Comparison of ENCODE assay signal across 9 mouse cellular contexts in genomic region chr2:181670913-181671311, GRCm38 (mm10). TPM values are rescaled to one million over a fixed set of nuclear protein-coding genes. Genes with fewer than 3 reads are reported as not detected.
A peak's percentile ranks its signal among the peaks of the same experiment; 100 is the strongest.
DNase-seq lines count a peak whose midpoint lies in the region; ATAC-seq and TF ChIP-seq lines count a peak whose summit lies in the region.
"Had no signal": no experiment of that assay in that cellular context is flagged by ENCODE, and none has a peak within 500 bp of the region (broad histone marks: within the 10 kb centered on the region; RNA-seq: fewer than 3 reads in every experiment).

No protein-coding gene starts in this region.

- ATAC-seq in kidney, embryonic 16.5 days (ENCODE audit: low FRiP score, low TSS enrichment) = no peak
- ATAC-seq in hindbrain, embryonic 15.5 days (ENCODE audit: low FRiP score, low read depth) = no peak
- peak; percentile 17; the same call in 1 of the 2 replicates for ATAC-seq in midbrain, postnatal 0 days (ENCODE audit: low FRiP score)
- no peak for ATAC-seq in inflammation-experienced regulatory T-cells, adult 6 months

- no peaks in the 10 kb centered on the region for H3K36me3 ChIP-seq in kidney, embryonic 16.5 days (ENCODE audit: insufficient read depth, low read length)
- H3K36me3 ChIP-seq in embryonic facial prominence, embryonic 10.5 days (replicated peaks) = no peaks in the 10 kb centered on the region
- no peaks in the 10 kb centered on the region for H3K36me3 ChIP-seq in hindbrain, embryonic 15.5 days
- no peaks in the 10 kb centered on the region for H3K36me3 ChIP-seq in midbrain, postnatal 0 days (ENCODE audit: insufficient read depth, low read length)

- peak overlapping the region; percentile 72 for H3K4me2 ChIP-seq in kidney, embryonic 16.5 days (replicated peaks; ENCODE audit: low read depth, low read length)
- H3K4me2 ChIP-seq in hindbrain, embryonic 15.5 days = peak overlapping the region; percentile 64
- H3K4me2 ChIP-seq in midbrain, postnatal 0 days (ENCODE audit: low read depth, low read length, poor library complexity, severe bottlenecking) = peak overlapping the region; percentile 54

- TF ChIP-seq CTCF in midbrain, postnatal 0 days (IDR thresholded peaks at IDR 0.05) = no peak

- H3K27ac ChIP-seq in kidney, embryonic 16.5 days (ENCODE audit: low read length) = peak overlapping the region; percentile 51
- peak overlapping the region; percentile 61 for H3K27ac ChIP-seq in embryonic facial prominence, embryonic 10.5 days (replicated peaks)
- peak overlapping the region; percentile 17 for H3K27ac ChIP-seq in hindbrain, embryonic 15.5 days (replicated peaks)
- H3K27ac ChIP-seq in midbrain, postnatal 0 days (ENCODE audit: low read depth, low read length) = no peak overlapping the region

- H3K27me3 ChIP-seq in kidney, embryonic 16.5 days (ENCODE audit: insufficient read depth, low read length) = peaks cover 53% of the 10 kb centered on the region
- peaks cover 81% of the 10 kb centered on the region for H3K27me3 ChIP-seq in embryonic facial prominence, embryonic 10.5 days (replicated peaks; ENCODE audit: low read depth, poor library complexity, severe bottlenecking)
- peaks cover 51% of the 10 kb centered on the region for H3K27me3 ChIP-seq in hindbrain, embryonic 15.5 days
- H3K27me3 ChIP-seq in midbrain, postnatal 0 days (ENCODE audit: insufficient read depth, low read length) = peaks cover 46% of the 10 kb centered on the region

- peaks cover 26% of the 10 kb centered on the region for H3K4me1 ChIP-seq in kidney, embryonic 16.5 days (ENCODE audit: insufficient read depth, low read length)
- H3K4me1 ChIP-seq in embryonic facial prominence, embryonic 10.5 days = peaks cover 47% of the 10 kb centered on the region
- peaks cover 29% of the 10 kb centered on the region for H3K4me1 ChIP-seq in hindbrain, embryonic 15.5 days (replicated peaks)
- H3K4me1 ChIP-seq in midbrain, postnatal 0 days (ENCODE audit: insufficient read depth, low read length) = peaks cover 12% of the 10 kb centered on the region

- peak overlapping the region; percentile 60 for H3K9ac ChIP-seq in kidney, embryonic 16.5 days (replicated peaks; ENCODE audit: low read length)
- peak overlapping the region; percentile 23; the same call in 1 of the 2 replicates for H3K9ac ChIP-seq in hindbrain, embryonic 15.5 days
- H3K9ac ChIP-seq in midbrain, postnatal 0 days (replicated peaks; ENCODE audit: low read length, poor library complexity, severe bottlenecking) = peak overlapping the region; percentile 29; the same call in 1 of the 2 replicates

- WGBS in kidney, embryonic 16.5 days = under 1% methylated on average over 41 of the region's 41 CpGs
- WGBS in embryonic facial prominence, embryonic 10.5 days = 1% methylated on average over 41 of the region's 41 CpGs
- WGBS in hindbrain, embryonic 15.5 days = 1% methylated on average over 41 of the region's 41 CpGs
- WGBS in midbrain, postnatal 0 days = under 1% methylated on average over 41 of the region's 41 CpGs

- H3K9me3 ChIP-seq in kidney, embryonic 16.5 days (ENCODE audit: low read length) = no peaks in the 10 kb centered on the region; the same call in 1 of the 2 replicates
- no peaks in the 10 kb centered on the region for H3K9me3 ChIP-seq in embryonic facial prominence, embryonic 10.5 days
- H3K9me3 ChIP-seq in hindbrain, embryonic 15.5 days = no peaks in the 10 kb centered on the region
- no peaks in the 10 kb centered on the region for H3K9me3 ChIP-seq in midbrain, postnatal 0 days (ENCODE audit: low read length)

- DNase-seq in kidney, adult 18-20 months = no peak
- DNase-seq in embryonic facial prominence, embryonic 10.5 days (ENCODE audit: low spot score) = no peak
- DNase-seq in midbrain, postnatal 0 days (ENCODE audit: low spot score) = no peak
- no peak for DNase-seq in layer of hippocampus, adult 9-11 months
- no peak for DNase-seq in adrenal gland, postnatal 4 days (ENCODE audit: low spot score in 2 of 2)

- H3K4me3 ChIP-seq in kidney, embryonic 16.5 days (ENCODE audit: low read length) = peak overlapping the region; percentile 55
- H3K4me3 ChIP-seq in embryonic facial prominence, embryonic 10.5 days = peak overlapping the region; percentile 60
- peak overlapping the region; percentile 42 for H3K4me3 ChIP-seq in hindbrain, embryonic 15.5 days
- peak overlapping the region; percentile 41 for H3K4me3 ChIP-seq in midbrain, postnatal 0 days (ENCODE audit: low read depth, low read length)

RNA-seq across cellular contexts. Expression of gene Sox18, which starts 0.5 kb away (rescaled TPM):
- polyA plus RNA-seq in kidney, embryonic 16.5 days (2015; fragmentation: Nextera tagmentation; extraction: Ambion mirVana) = 61.6 and 65.2 TPM in 2 replicates
- 21.8 and 25.2 TPM in 2 replicates for polyA plus RNA-seq in embryonic facial prominence, embryonic 10.5 days (2016; fragmentation: Nextera tagmentation; extraction: Ambion mirVana)
- polyA plus RNA-seq in hindbrain, embryonic 15.5 days (2015; fragmentation: Nextera tagmentation; extraction: Ambion mirVana) = 17.4 and 20.0 TPM in 2 replicates
- 8.3 and 15.4 TPM in 2 replicates for total RNA-seq in midbrain, postnatal 0 days (2014; rRNA removed)
- polyA plus RNA-seq in midbrain, postnatal 0 days (2015; fragmentation: Nextera tagmentation; extraction: Ambion mirVana) = 9.2 and 11.2 TPM in 2 replicates
- polyA plus RNA-seq in inflammation-experienced regulatory T-cells, adult 6 months (2017; shearing (Covaris generic)) = not detected
- 10 to 100 TPM; 45.2 to 47.3 TPM for total RNA-seq in adrenal gland, postnatal 4 days (2021)
- total RNA-seq: hematopoietic stem cell, adult 5-6 weeks had no signal

RNA-seq across cellular contexts. Expression of gene Tcea2, which starts 9.2 kb away (rescaled TPM):
- polyA plus RNA-seq in kidney, embryonic 16.5 days (2015; fragmentation: Nextera tagmentation; extraction: Ambion mirVana) = 29.3 and 29.9 TPM in 2 replicates
- 18.3 and 18.8 TPM in 2 replicates for polyA plus RNA-seq in embryonic facial prominence, embryonic 10.5 days (2016; fragmentation: Nextera tagmentation; extraction: Ambion mirVana)
- 38.5 and 46.8 TPM in 2 replicates for polyA plus RNA-seq in hindbrain, embryonic 15.5 days (2015; fragmentation: Nextera tagmentation; extraction: Ambion mirVana)
- total RNA-seq in midbrain, postnatal 0 days (2014; rRNA removed) = 50.8 and 54.4 TPM in 2 replicates
- polyA plus RNA-seq in midbrain, postnatal 0 days (2015; fragmentation: Nextera tagmentation; extraction: Ambion mirVana) = 61.9 and 68.2 TPM in 2 replicates
- polyA plus RNA-seq in inflammation-experienced regulatory T-cells, adult 6 months (2017; shearing (Covaris generic)) = 10 to 100 TPM in 2 of 3 experiments, 1 to 10 TPM in 1; 6.4 to 19.9 (median 17.5) TPM
- total RNA-seq in adrenal gland, postnatal 4 days (2021) = 10 to 100 TPM; 23.6 to 24.3 TPM

RNA-seq across cellular contexts. Expression of gene Gm29797, which starts 14.1 kb away (rescaled TPM):
- polyA plus RNA-seq in kidney, embryonic 16.5 days (2015; fragmentation: Nextera tagmentation; extraction: Ambion mirVana) = 0.21 and 0.49 TPM in 2 replicates
- 0.28 TPM in 1 of 2 replicates, not detected in the other for polyA plus RNA-seq in embryonic facial prominence, embryonic 10.5 days (2016; fragmentation: Nextera tagmentation; extraction: Ambion mirVana)
- not detected in 2 replicates for polyA plus RNA-seq in hindbrain, embryonic 15.5 days (2015; fragmentation: Nextera tagmentation; extraction: Ambion mirVana)
- not detected in 2 replicates for total RNA-seq in midbrain, postnatal 0 days (2014; rRNA removed)
- polyA plus RNA-seq in midbrain, postnatal 0 days (2015; fragmentation: Nextera tagmentation; extraction: Ambion mirVana) = not detected in 2 replicates
- polyA plus RNA-seq in inflammation-experienced regulatory T-cells, adult 6 months (2017; shearing (Covaris generic)) = not detected
- under 1 TPM; 0.42 TPM for total RNA-seq in adrenal gland, postnatal 4 days (2021)
- total RNA-seq: hematopoietic stem cell, adult 5-6 weeks had no signal

RNA-seq across cellular contexts. Expression of gene Rgs19, which starts 22.9 kb away (rescaled TPM):
- 67.7 and 72.1 TPM in 2 replicates for polyA plus RNA-seq in kidney, embryonic 16.5 days (2015; fragmentation: Nextera tagmentation; extraction: Ambion mirVana)
- polyA plus RNA-seq in embryonic facial prominence, embryonic 10.5 days (2016; fragmentation: Nextera tagmentation; extraction: Ambion mirVana) = 85.2 and 89.9 TPM in 2 replicates
- polyA plus RNA-seq in hindbrain, embryonic 15.5 days (2015; fragmentation: Nextera tagmentation; extraction: Ambion mirVana) = 56.8 and 64.9 TPM in 2 replicates
- total RNA-seq in midbrain, postnatal 0 days (2014; rRNA removed) = 51.2 and 65.2 TPM in 2 replicates
- 63.6 and 69.4 TPM in 2 replicates for polyA plus RNA-seq in midbrain, postnatal 0 days (2015; fragmentation: Nextera tagmentation; extraction: Ambion mirVana)
- 100 to 1,000 TPM; 154 to 182 (median 170) TPM for polyA plus RNA-seq in inflammation-experienced regulatory T-cells, adult 6 months (2017; shearing (Covaris generic))
- total RNA-seq in adrenal gland, postnatal 4 days (2021) = 10 to 100 TPM; 30.2 to 31.1 TPM

RNA-seq across cellular contexts. Expression of gene Lkaaear1, which starts 27.3 kb away (rescaled TPM):
- polyA plus RNA-seq in kidney, embryonic 16.5 days (2015; fragmentation: Nextera tagmentation; extraction: Ambion mirVana) = not detected in 2 replicates
- not detected in 2 replicates for polyA plus RNA-seq in embryonic facial prominence, embryonic 10.5 days (2016; fragmentation: Nextera tagmentation; extraction: Ambion mirVana)
- not detected in 2 replicates for polyA plus RNA-seq in hindbrain, embryonic 15.5 days (2015; fragmentation: Nextera tagmentation; extraction: Ambion mirVana)
- not detected in 2 replicates for total RNA-seq in midbrain, postnatal 0 days (2014; rRNA removed)
- polyA plus RNA-seq in midbrain, postnatal 0 days (2015; fragmentation: Nextera tagmentation; extraction: Ambion mirVana) = not detected in 2 replicates
- polyA plus RNA-seq in inflammation-experienced regulatory T-cells, adult 6 months (2017; shearing (Covaris generic)) = not detected
- not detected for total RNA-seq in adrenal gland, postnatal 4 days (2021)
- total RNA-seq: hematopoietic stem cell, adult 5-6 weeks had no signal

Comparison
In these comparisons a context has a peak if more than half of its experiments do, and no peak if none do; other contexts are left out.
1. RNA of gene Sox18, which starts 0.5 kb away (polyA plus RNA-seq): 61.6 to 65.2 TPM in kidney, embryonic 16.5 days, 21.8 to 25.2 TPM in embryonic facial prominence, embryonic 10.5 days, 17.4 to 20.0 TPM in hindbrain, embryonic 15.5 days and 9.2 to 11.2 TPM in midbrain, postnatal 0 days; not detected in inflammation-experienced regulatory T-cells, adult 6 months; every median in the first group is over 10 times any median in the second.
2. Peak in every context shown above with its lines, with median percentiles within 50 percentile points of each other: H3K4me2 ChIP-seq, H3K4me3 ChIP-seq and H3K9ac ChIP-seq.